Mouse (Mus musculus): ENCODE data around the gene Npas2.

- TF ChIP-seq POLR2A (IDR thresholded peaks at IDR 0.05; ENCODE audit: insufficient read depth, low read length), result no peak
- TF ChIP-seq EP300 (IDR thresholded peaks at IDR 0.05; ENCODE audit: insufficient read depth, low read depth, low read length), result no peak
- TF ChIP-seq CTCF (IDR thresholded peaks at IDR 0.05; ENCODE audit: low read depth, low read length), result no peak
These were observed 91.3 kb downstream of the Npas2 start for GRCm38 (mm10) chr1:39284786-39285185.

Measured in ES-Bruce4 (cell line).